Mouse (Mus musculus): ENCODE data around the gene Dnaaf2. TPM values are rescaled to one million over a fixed set of nuclear protein-coding genes. Genes with fewer than 3 reads are reported as not detected.
"Not testable (repeated sequence)": the region's sequence is repeated elsewhere in the genome, so short reads cannot be mapped to it uniquely, and the experiment has no call there.

The Dnaaf2 gene
- polyA plus RNA-seq, 1 experiment from 2014 or later, result 8.1 TPM

DNA sequence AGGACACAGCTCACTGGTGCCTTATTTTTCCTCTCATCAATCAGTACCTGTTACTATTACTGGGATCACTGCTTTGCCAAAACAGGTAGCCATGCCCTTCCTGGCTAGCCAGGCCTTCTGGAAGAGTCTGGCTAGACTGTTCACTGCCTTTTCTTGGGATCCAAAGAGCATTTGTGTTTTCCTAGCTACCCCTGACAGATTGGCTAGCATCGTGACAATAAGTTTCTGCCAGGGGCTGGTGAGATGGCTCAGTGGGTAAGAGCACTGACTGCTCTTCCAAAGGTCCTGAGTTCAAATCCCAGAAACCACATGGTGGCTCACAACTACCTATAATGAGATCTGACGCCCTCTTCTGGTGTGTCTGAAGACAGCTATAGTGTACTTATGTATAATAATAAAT lies 37.6 kb downstream of the Dnaaf2 start:
- H3K4me1 ChIP-seq (replicated peaks; ENCODE audit: control insufficient read depth, insufficient read depth, low read length); H3K9ac ChIP-seq (ENCODE audit: low read length); H3K4me2 ChIP-seq (ENCODE audit: low read length); H3K9me3 ChIP-seq (ENCODE audit: control insufficient read depth, low read length); H3K27ac ChIP-seq (ENCODE audit: low read depth); H3K4me3 ChIP-seq (ENCODE audit: low read depth, low read length); H3K27me3 ChIP-seq (replicated peaks; ENCODE audit: control insufficient read depth, insufficient read depth, low read length); ATAC-seq (replicated peaks; ENCODE audit: low FRiP score, low TSS enrichment, low read depth); DNase-seq (ENCODE audit: low spot score): not testable (repeated sequence)
- peaks cover 23% of the 10 kb centered on the region for H3K36me3 ChIP-seq (ENCODE audit: control insufficient read depth, insufficient read depth, low read length)
- WGBS, result 73% methylated on average over 2 of the region's 2 CpGs

DNA sequence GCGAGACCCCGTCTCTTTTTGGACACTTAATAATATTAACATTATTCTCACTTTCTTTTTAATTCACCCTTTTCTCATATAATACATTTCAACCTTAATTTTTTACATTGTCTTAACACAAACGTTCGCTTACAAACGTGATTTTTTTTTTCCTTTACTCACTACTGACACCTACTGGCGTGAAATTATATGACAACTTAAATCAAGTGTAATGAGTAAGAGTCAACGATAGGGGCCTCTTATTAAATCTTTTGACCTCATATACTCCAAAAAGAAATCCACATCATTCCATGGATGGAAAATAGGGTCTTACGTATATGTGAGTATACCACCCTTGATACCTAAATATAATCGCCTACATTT lies 38.7 kb downstream of the Dnaaf2 start:
- H3K4me3 ChIP-seq (ENCODE audit: low read depth, low read length), result peak overlapping the region; percentile 16
- WGBS, result 5% methylated on average over 9 of the region's 9 CpGs
- DNase-seq (ENCODE audit: low spot score), result no peak
- peaks cover 24% of the 10 kb centered on the region for H3K36me3 ChIP-seq (ENCODE audit: control insufficient read depth, insufficient read depth, low read length)
- peaks cover 4% of the 10 kb centered on the region; the same call in 1 of the 2 replicates for H3K4me1 ChIP-seq (replicated peaks; ENCODE audit: control insufficient read depth, insufficient read depth, low read length)
- no peaks in the 10 kb centered on the region for H3K27me3 ChIP-seq (replicated peaks; ENCODE audit: control insufficient read depth, insufficient read depth, low read length)
- H3K27ac ChIP-seq (ENCODE audit: low read depth), result 0 out of 2 replicates have a peak overlapping the region, but pooled peaks have one; percentile 38
- peak overlapping the region; percentile 28 for H3K4me2 ChIP-seq (ENCODE audit: low read length)
- ATAC-seq (replicated peaks; ENCODE audit: low FRiP score, low TSS enrichment, low read depth), result peak; percentile 28
- H3K9me3 ChIP-seq (ENCODE audit: control insufficient read depth, low read length), result no peaks in the 10 kb centered on the region
- H3K9ac ChIP-seq (ENCODE audit: low read length), result no peak overlapping the region

DNA sequence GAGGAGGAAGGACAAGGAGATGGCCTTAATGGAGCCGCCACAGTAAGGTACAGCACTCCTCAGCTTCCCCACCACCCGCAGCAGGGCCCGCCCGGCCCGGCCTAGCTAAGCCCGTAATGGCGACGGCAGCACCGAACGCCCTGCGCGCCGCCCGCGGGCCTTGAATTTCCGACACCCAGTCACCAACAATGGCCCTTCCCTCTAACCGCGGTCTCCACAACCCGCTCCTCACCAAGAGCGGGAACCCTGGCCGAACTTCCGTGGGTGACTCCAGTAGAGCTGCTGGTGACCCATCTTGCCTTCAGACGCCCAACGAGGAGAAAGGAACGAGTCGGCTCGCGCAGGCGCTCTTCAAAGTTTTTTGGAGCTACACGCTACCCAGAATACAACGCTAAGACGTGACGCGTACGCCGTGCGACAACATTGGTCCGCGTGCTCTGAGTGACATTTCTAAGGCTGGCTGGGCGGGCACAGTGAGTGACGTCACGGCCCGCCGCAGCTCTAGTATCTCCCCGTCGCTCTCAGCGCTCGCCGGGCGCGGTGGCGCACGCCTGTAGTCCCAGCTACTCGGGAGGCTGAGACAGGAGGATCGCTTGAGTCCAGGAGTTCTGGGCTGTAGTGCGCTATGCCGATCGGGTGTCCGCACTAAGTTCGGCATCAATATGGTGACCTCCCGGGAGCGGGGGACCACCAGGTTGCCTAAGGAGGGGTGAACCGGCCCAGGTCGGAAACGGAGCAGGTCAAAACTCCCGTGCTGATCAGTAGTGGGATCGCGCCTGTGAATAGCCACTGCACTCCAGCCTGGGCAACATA lies 39.3 kb downstream of the Dnaaf2 start, which contains the start of gene Rps29:
Gene Rps29 (minus strand): TSS at position 422 of the 813 bp plus-strand sequence.
- peak within 1 kb of the TSS; percentile 95 for H3K9ac ChIP-seq (ENCODE audit: low read length)
- peak within 1 kb of the TSS; percentile 92 for H3K4me2 ChIP-seq (ENCODE audit: low read length)
- peak within 1 kb of the TSS; percentile 75 for H3K4me3 ChIP-seq (ENCODE audit: low read depth, low read length)
- H3K4me1 ChIP-seq (replicated peaks; ENCODE audit: control insufficient read depth, insufficient read depth, low read length); H3K27me3 ChIP-seq (replicated peaks; ENCODE audit: control insufficient read depth, insufficient read depth, low read length); H3K9me3 ChIP-seq (ENCODE audit: control insufficient read depth, low read length): not testable (repeated sequence)
- ATAC-seq (replicated peaks; ENCODE audit: low FRiP score, low TSS enrichment, low read depth) (peak; percentile 98), DNase-seq (ENCODE audit: low spot score) (peak; percentile 100)
- under 1% methylated on average over 53 of the region's 68 CpGs for WGBS
- peak within 1 kb of the TSS; percentile 91 for H3K27ac ChIP-seq (ENCODE audit: low read depth)
- H3K36me3 ChIP-seq (ENCODE audit: control insufficient read depth, insufficient read depth, low read length), result peaks cover 24% of the 10 kb centered on the region

- H3K4me2 ChIP-seq (ENCODE audit: low read length), result peak overlapping the region; percentile 92
- no peak for DNase-seq (ENCODE audit: low spot score)
- WGBS, result under 1% methylated on average over 19 of the region's 19 CpGs
- H3K4me3 ChIP-seq (ENCODE audit: low read depth, low read length), result peak overlapping the region; percentile 75
- H3K27me3 ChIP-seq (replicated peaks; ENCODE audit: control insufficient read depth, insufficient read depth, low read length), result no peaks in the 10 kb centered on the region
- H3K36me3 ChIP-seq (ENCODE audit: control insufficient read depth, insufficient read depth, low read length), result peaks cover 24% of the 10 kb centered on the region
- H3K27ac ChIP-seq (ENCODE audit: low read depth), result peak overlapping the region; percentile 91
- H3K9me3 ChIP-seq (ENCODE audit: control insufficient read depth, low read length), result no peaks in the 10 kb centered on the region
- peak overlapping the region; percentile 95 for H3K9ac ChIP-seq (ENCODE audit: low read length)
- ATAC-seq (replicated peaks; ENCODE audit: low FRiP score, low TSS enrichment, low read depth), result no peak
- peaks cover 4% of the 10 kb centered on the region; the same call in 1 of the 2 replicates for H3K4me1 ChIP-seq (replicated peaks; ENCODE audit: control insufficient read depth, insufficient read depth, low read length)
These were observed 39.9 kb downstream of the Dnaaf2 start for GRCm38 (mm10) chr12:69158366-69158764.

- DNase-seq (ENCODE audit: low spot score) (no peak), ATAC-seq (replicated peaks; ENCODE audit: low FRiP score, low TSS enrichment, low read depth) (no peak)
- no peak overlapping the region for H3K27ac ChIP-seq (ENCODE audit: low read depth)
- no peak overlapping the region for H3K9ac ChIP-seq (ENCODE audit: low read length)
- H3K4me3 ChIP-seq (ENCODE audit: low read depth, low read length), result no peak overlapping the region
- no peaks in the 10 kb centered on the region for H3K9me3 ChIP-seq (ENCODE audit: control insufficient read depth, low read length)
- peaks cover 4% of the 10 kb centered on the region; the same call in 1 of the 2 replicates for H3K4me1 ChIP-seq (replicated peaks; ENCODE audit: control insufficient read depth, insufficient read depth, low read length)
- WGBS, result 95% methylated on average over 2 of the region's 2 CpGs
- peaks cover 24% of the 10 kb centered on the region for H3K36me3 ChIP-seq (ENCODE audit: control insufficient read depth, insufficient read depth, low read length)
- no peaks in the 10 kb centered on the region for H3K27me3 ChIP-seq (replicated peaks; ENCODE audit: control insufficient read depth, insufficient read depth, low read length)
- H3K4me2 ChIP-seq (ENCODE audit: low read length), result no peak overlapping the region
These were observed 41.1 kb downstream of the Dnaaf2 start for GRCm38 (mm10) chr12:69157107-69157506.

- H3K27me3 ChIP-seq (replicated peaks; ENCODE audit: control insufficient read depth, insufficient read depth, low read length), result no peaks in the 10 kb centered on the region
- H3K4me2 ChIP-seq (ENCODE audit: low read length), result no peak overlapping the region
- ATAC-seq (replicated peaks; ENCODE audit: low FRiP score, low TSS enrichment, low read depth) (no peak), DNase-seq (ENCODE audit: low spot score) (no peak)
- H3K9me3 ChIP-seq (ENCODE audit: control insufficient read depth, low read length), result no peaks in the 10 kb centered on the region
- WGBS, result 87% methylated on average over 4 of the region's 4 CpGs
- no peak overlapping the region for H3K27ac ChIP-seq (ENCODE audit: low read depth)
- H3K9ac ChIP-seq (ENCODE audit: low read length), result no peak overlapping the region
- peaks cover 4% of the 10 kb centered on the region; the same call in 1 of the 2 replicates for H3K4me1 ChIP-seq (replicated peaks; ENCODE audit: control insufficient read depth, insufficient read depth, low read length)
- H3K36me3 ChIP-seq (ENCODE audit: control insufficient read depth, insufficient read depth, low read length), result peaks cover 24% of the 10 kb centered on the region
- no peak overlapping the region for H3K4me3 ChIP-seq (ENCODE audit: low read depth, low read length)
These were observed 41.8 kb downstream of the Dnaaf2 start for GRCm38 (mm10) chr12:69156436-69156835.

- 81% methylated on average over 2 of the region's 2 CpGs for WGBS
- no peak for DNase-seq (ENCODE audit: low spot score)
These were observed 42.3 kb downstream of the Dnaaf2 start for GRCm38 (mm10) chr12:69155923-69156322.

GRCm38 (mm10) chr12:69150049-69150448 lies 48.2 kb downstream of the Dnaaf2 start:
- Histone ChIP-seq H3K4me1 (replicated peaks; ENCODE audit: control insufficient read depth, insufficient read depth, low read length) (no peaks in the 10 kb centered on the region), H3K9me3 (ENCODE audit: control insufficient read depth, low read length) (no peaks in the 10 kb centered on the region), H3K27me3 (replicated peaks; ENCODE audit: control insufficient read depth, insufficient read depth, low read length) (no peaks in the 10 kb centered on the region), H3K27ac (ENCODE audit: low read depth) (no peak overlapping the region), H3K4me2 (ENCODE audit: low read length) (no peak overlapping the region), H3K4me3 (ENCODE audit: low read depth, low read length) (no peak overlapping the region), H3K9ac (ENCODE audit: low read length) (no peak overlapping the region), H3K36me3 (ENCODE audit: control insufficient read depth, insufficient read depth, low read length) (no peaks in the 10 kb centered on the region)
- ATAC-seq (replicated peaks; ENCODE audit: low FRiP score, low TSS enrichment, low read depth) (no peak), DNase-seq (ENCODE audit: low spot score) (no peak)
- WGBS, result 59% methylated on average over 13 of the region's 13 CpGs

More at GRCm38 (mm10) chr12:69155923-69156322, 42.3 kb downstream of the Dnaaf2 start:
- H3K4me1 ChIP-seq (replicated peaks; ENCODE audit: control insufficient read depth, insufficient read depth, low read length), result peaks cover 4% of the 10 kb centered on the region; the same call in 1 of the 2 replicates
- H3K4me2 ChIP-seq (ENCODE audit: low read length), result no peak overlapping the region
- H3K4me3 ChIP-seq (ENCODE audit: low read depth, low read length), result no peak overlapping the region
- H3K27ac ChIP-seq (ENCODE audit: low read depth), result no peak overlapping the region
- ATAC-seq (replicated peaks; ENCODE audit: low FRiP score, low TSS enrichment, low read depth), result no peak
- H3K9me3 ChIP-seq (ENCODE audit: control insufficient read depth, low read length), result no peaks in the 10 kb centered on the region
- peaks cover 24% of the 10 kb centered on the region for H3K36me3 ChIP-seq (ENCODE audit: control insufficient read depth, insufficient read depth, low read length)
- H3K9ac ChIP-seq (ENCODE audit: low read length), result no peak overlapping the region
- no peaks in the 10 kb centered on the region for H3K27me3 ChIP-seq (replicated peaks; ENCODE audit: control insufficient read depth, insufficient read depth, low read length)

All from intestine, embryonic 14.5 days (tissue).